Mouse (Mus musculus): Measurements from ENCODE around the gene Ngrn.

Gene Ngrn

DNA sequence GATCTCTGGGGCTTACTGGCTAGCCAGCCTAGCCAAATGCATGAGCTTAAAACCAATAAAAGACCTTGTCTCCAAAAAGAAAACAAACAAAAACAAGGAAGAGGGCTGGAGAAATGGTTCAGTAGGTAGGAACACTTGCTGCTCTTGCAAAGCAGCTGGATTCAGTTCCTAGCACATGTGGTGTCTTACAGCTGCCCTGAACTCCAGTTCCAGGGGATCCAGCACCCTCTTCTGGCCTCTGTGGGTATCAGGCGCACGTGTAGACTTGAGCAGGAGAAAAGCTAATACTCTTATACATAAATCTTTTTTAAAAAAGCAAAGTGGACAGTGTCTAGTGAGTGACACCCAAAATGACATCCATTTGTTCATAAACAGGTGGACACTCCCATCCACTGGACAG, 40.5 kb downstream of the Ngrn start:
- DNase-seq (ENCODE audit: low spot score in 2 of 2): no peak

DNA sequence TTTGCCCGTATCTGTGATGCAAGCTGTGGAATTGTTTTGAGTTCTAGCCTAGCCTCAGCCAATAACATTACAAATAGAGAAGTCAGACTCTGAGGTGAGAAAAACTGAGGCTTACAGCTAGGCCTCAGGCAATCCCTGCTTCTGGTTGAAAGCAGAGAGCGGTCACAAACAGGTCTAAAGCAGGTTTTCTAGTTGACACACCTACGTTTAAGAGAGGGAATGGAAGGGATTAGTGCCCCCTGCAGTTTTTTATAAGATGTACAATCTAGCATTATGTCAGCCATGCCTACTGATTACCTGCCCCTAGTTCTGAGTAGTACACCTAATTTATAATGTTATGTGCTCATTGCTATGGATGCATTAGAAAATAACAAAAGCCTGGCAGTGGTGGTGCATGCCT, 46.8 kb downstream of the Ngrn start:
- no peak for DNase-seq (ENCODE audit: low spot score in 2 of 2)

DNA sequence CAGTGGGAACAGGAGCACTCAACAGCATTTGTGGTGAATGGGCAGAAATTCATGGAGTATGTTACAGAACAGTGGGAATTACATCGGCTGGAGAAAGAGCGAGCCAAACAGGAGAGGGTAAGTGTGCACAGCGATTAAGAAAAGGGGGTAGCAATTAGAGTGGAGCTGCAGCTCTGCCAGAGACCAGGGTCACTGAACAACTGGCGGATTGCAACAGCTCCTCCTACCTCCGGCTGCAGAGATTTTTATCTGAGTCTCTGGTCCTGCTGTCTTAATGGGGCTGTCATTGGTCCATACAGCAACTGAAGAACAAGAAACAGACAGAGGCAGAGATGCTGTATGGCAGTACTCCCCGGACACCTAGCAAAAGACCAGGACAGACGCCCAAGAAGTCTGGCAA, 49.8 kb downstream of the Ngrn start:
- DNase-seq (ENCODE audit: low spot score in 2 of 2): no peak
